Mouse (Mus musculus): ENCODE results near the gene Elovl5. TPM values are rescaled to one million over a fixed set of nuclear protein-coding genes. Genes with fewer than 3 reads are reported as not detected.
A peak's percentile ranks its signal among the peaks of the same experiment; 100 is the strongest.

The Elovl5 gene
- total and polyA plus RNA-seq, 3 experiments: 11.7 to 99.9 (median 80.4) TPM

DNA sequence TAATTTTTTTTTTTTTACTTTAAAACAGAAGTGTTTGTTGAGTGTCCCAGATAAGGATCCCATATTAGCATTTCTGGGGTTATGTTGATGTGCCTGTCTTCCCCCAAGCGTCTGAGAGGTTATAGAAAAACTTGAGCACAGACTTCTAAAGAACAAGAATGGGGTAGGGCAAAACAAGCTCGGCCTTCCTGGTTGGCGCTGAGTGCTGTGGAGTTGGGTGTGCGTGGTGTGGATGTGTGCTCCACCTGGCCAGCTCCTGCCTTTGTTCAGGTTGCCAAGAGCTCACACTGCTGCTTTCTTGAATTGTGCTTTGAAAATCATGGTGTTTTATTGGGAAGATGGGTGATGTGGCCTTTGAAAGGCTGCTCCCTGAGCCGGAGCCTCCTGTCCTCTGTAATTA, 48.1 kb downstream of the Elovl5 start:
- peaks cover 84% of the 10 kb centered on the region for H3K36me3 ChIP-seq (replicated peaks)
- TF ChIP-seq GATA2 (IDR thresholded peaks at IDR 0.05; ENCODE audit: borderline replicate concordance, low read depth, low read length) (no peak), POLR2AphosphoS5 (IDR thresholded peaks at IDR 0.05; ENCODE audit: insufficient replicate concordance, low read depth, low read length) (no peak), GATA1 (IDR thresholded peaks at IDR 0.05; ENCODE audit: borderline replicate concordance, low read length) (no peak), TAL1 (conservative IDR thresholded peaks at IDR 0.05; ENCODE audit: low read depth, low read length) (no peak), CTCF (IDR thresholded peaks at IDR 0.05; ENCODE audit: low read depth, low read length) (no peak)
- DNase-seq (ENCODE audit: low spot score): no peak

GRCm38 (mm10) chr9:77965768-77966552, 48.8 kb downstream of the Elovl5 start:
- peak overlapping the region; percentile 16; the same call in 1 of the 2 replicates for H3K4me3 ChIP-seq (ENCODE audit: low read depth, low read length)
- peaks cover 85% of the 10 kb centered on the region for H3K36me3 ChIP-seq (replicated peaks)
- peak; percentile 45 for ATAC-seq (ENCODE audit: extremely low read depth, insufficient number of reproducible peaks, low FRiP score, poor library complexity, severe bottlenecking)
- no peaks in the 10 kb centered on the region for H3K9me3 ChIP-seq (replicated peaks)
- no peaks in the 10 kb centered on the region for H3K27me3 ChIP-seq (ENCODE audit: insufficient read depth, low read length)
- TF ChIP-seq GATA2 (IDR thresholded peaks at IDR 0.05; ENCODE audit: borderline replicate concordance, low read depth, low read length) (no peak), TAL1 (conservative IDR thresholded peaks at IDR 0.05; ENCODE audit: low read depth, low read length) (peak; percentile 26; the same call in 1 of the 2 replicates), CTCF (IDR thresholded peaks at IDR 0.05; ENCODE audit: low read depth, low read length) (no peak), POLR2AphosphoS5 (IDR thresholded peaks at IDR 0.05; ENCODE audit: insufficient replicate concordance, low read depth, low read length) (no peak)
- peaks cover 88% of the 10 kb centered on the region for H3K4me1 ChIP-seq (ENCODE audit: insufficient read depth, low read depth, low read length)
- DNase-seq (ENCODE audit: low spot score): peak; percentile 48

More for the DNA sequence above, 48.1 kb downstream of the Elovl5 start:
- peak overlapping the region; percentile 44; the same call in 1 of the 2 replicates for H3K4me3 ChIP-seq (ENCODE audit: low read depth, low read length)
- no peak for ATAC-seq (ENCODE audit: extremely low read depth, insufficient number of reproducible peaks, low FRiP score, poor library complexity, severe bottlenecking)
- no peaks in the 10 kb centered on the region for H3K9me3 ChIP-seq (replicated peaks)
- no peaks in the 10 kb centered on the region for H3K27me3 ChIP-seq (ENCODE audit: insufficient read depth, low read length)
- H3K4me1 ChIP-seq (ENCODE audit: insufficient read depth, low read depth, low read length): peaks cover 85% of the 10 kb centered on the region

GRCm38 (mm10) chr9:77966861-77967260, 49.7 kb downstream of the Elovl5 start:
- peaks cover 86% of the 10 kb centered on the region for H3K4me1 ChIP-seq (ENCODE audit: insufficient read depth, low read depth, low read length)
- H3K9me3 ChIP-seq (replicated peaks): no peaks in the 10 kb centered on the region
- ATAC-seq (ENCODE audit: extremely low read depth, insufficient number of reproducible peaks, low FRiP score, poor library complexity, severe bottlenecking) (no peak), DNase-seq (ENCODE audit: low spot score) (no peak)
- TF ChIP-seq GATA2 (IDR thresholded peaks at IDR 0.05; ENCODE audit: borderline replicate concordance, low read depth, low read length): no peak
- TF ChIP-seq POLR2AphosphoS5 (IDR thresholded peaks at IDR 0.05; ENCODE audit: insufficient replicate concordance, low read depth, low read length): no peak
- TF ChIP-seq GATA1 (IDR thresholded peaks at IDR 0.05; ENCODE audit: borderline replicate concordance, low read length): no peak
- no peak for TF ChIP-seq CTCF (IDR thresholded peaks at IDR 0.05; ENCODE audit: low read depth, low read length)
- no peak for TF ChIP-seq TAL1 (conservative IDR thresholded peaks at IDR 0.05; ENCODE audit: low read depth, low read length)
- no peak overlapping the region for H3K4me3 ChIP-seq (ENCODE audit: low read depth, low read length)
- H3K36me3 ChIP-seq (replicated peaks): peaks cover 85% of the 10 kb centered on the region
- no peaks in the 10 kb centered on the region for H3K27me3 ChIP-seq (ENCODE audit: insufficient read depth, low read length)

DNA sequence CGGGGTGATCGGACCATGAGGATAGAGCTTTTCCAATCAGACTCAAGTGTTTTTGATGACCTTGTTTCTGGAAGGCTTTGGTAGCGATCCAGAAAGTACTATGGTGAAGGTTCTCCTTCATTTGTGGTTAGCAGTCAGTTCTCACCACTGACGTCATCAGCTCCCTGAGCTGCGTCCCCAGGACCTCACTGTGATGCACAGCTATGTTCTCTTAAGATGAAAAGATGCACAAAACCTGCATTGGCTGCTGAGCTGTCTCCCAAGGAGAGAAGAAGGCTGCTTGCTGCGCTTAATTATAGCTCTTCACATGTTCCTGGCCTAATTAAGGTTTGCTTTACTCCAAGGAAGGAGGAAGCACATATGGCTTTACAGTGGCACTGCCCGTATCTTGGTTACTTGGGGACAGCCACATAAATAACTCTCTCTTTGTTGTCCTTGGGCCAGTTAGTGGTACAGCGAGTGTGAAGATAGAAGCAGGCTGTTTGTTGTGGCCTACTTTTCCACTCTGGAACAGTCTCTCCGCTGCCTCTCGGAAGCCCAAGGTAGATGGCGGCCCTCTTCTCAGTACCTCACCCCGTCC, 50.5 kb downstream of the Elovl5 start:
- Histone ChIP-seq H3K4me1 (ENCODE audit: insufficient read depth, low read depth, low read length) (peaks cover 88% of the 10 kb centered on the region), H3K4me3 (ENCODE audit: low read depth, low read length) (no peak overlapping the region), H3K27me3 (ENCODE audit: insufficient read depth, low read length) (no peaks in the 10 kb centered on the region), H3K9me3 (replicated peaks) (no peaks in the 10 kb centered on the region), H3K36me3 (replicated peaks) (peaks cover 85% of the 10 kb centered on the region)
- DNase-seq (ENCODE audit: low spot score): no peak
- TF ChIP-seq CTCF (IDR thresholded peaks at IDR 0.05; ENCODE audit: low read depth, low read length) (no peak), GATA1 (IDR thresholded peaks at IDR 0.05; ENCODE audit: borderline replicate concordance, low read length) (no peak), TAL1 (conservative IDR thresholded peaks at IDR 0.05; ENCODE audit: low read depth, low read length) (no peak), POLR2AphosphoS5 (IDR thresholded peaks at IDR 0.05; ENCODE audit: insufficient replicate concordance, low read depth, low read length) (no peak), GATA2 (IDR thresholded peaks at IDR 0.05; ENCODE audit: borderline replicate concordance, low read depth, low read length) (no peak)
- ATAC-seq (ENCODE audit: extremely low read depth, insufficient number of reproducible peaks, low FRiP score, poor library complexity, severe bottlenecking): no peak

DNA sequence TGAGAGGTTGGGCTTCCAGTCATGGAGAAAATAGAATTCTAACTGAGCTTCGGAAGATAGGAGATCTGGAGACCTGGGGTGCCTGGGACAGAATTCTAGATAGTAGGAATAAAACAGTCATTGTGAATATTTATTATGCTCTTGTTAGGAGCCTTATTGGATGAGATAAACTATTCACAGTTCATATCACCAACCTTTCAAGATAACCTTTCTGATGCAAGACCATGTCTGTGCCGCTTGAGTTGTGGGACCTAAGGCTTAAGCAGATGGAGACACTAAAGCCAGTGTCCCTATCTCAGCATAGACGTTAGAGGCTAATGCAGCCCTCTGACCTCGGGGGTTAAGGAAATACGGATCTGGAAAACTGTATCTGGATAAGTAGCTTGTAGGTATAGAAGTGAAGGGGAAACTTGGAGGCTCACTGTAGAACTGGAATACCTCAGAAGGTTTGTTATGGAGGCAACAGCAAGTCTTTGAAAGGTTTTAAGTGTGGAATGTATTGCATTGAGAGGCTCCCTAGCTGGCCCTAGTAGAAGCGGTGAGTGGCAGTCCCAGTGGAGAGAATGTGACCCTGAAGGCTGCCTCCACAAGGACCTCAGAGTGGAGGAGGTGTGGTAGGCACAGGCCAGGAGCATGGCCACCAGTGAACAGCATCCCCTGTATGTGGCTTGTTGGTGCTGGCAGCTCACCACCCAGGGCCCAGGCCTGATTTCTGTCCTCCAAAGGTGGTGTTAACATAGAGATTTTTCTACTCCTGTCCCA, 52.2 kb downstream of the Elovl5 start:
- DNase-seq (ENCODE audit: low spot score) (no peak), ATAC-seq (ENCODE audit: extremely low read depth, insufficient number of reproducible peaks, low FRiP score, poor library complexity, severe bottlenecking) (no peak)

More for the DNA sequence above, 52.2 kb downstream of the Elovl5 start:
- Histone ChIP-seq H3K4me3 (ENCODE audit: low read depth, low read length) (no peak overlapping the region), H3K27me3 (ENCODE audit: insufficient read depth, low read length) (no peaks in the 10 kb centered on the region), H3K36me3 (replicated peaks) (peaks cover 68% of the 10 kb centered on the region), H3K9me3 (replicated peaks) (no peaks in the 10 kb centered on the region), H3K4me1 (ENCODE audit: insufficient read depth, low read depth, low read length) (peaks cover 71% of the 10 kb centered on the region)
- TF ChIP-seq GATA1 (IDR thresholded peaks at IDR 0.05; ENCODE audit: borderline replicate concordance, low read length) (no peak), GATA2 (IDR thresholded peaks at IDR 0.05; ENCODE audit: borderline replicate concordance, low read depth, low read length) (no peak), POLR2AphosphoS5 (IDR thresholded peaks at IDR 0.05; ENCODE audit: insufficient replicate concordance, low read depth, low read length) (no peak), CTCF (IDR thresholded peaks at IDR 0.05; ENCODE audit: low read depth, low read length) (no peak), TAL1 (conservative IDR thresholded peaks at IDR 0.05; ENCODE audit: low read depth, low read length) (no peak)
